ENCODE assay signal across 9 mouse cellular contexts in genomic region chr1:34866815-34867573, GRCm38 (mm10). TPM values are rescaled to one million over a fixed set of nuclear protein-coding genes. Genes with fewer than 3 reads are reported as not detected.
DNase-seq lines count a peak whose midpoint lies in the region; ATAC-seq and TF ChIP-seq lines count a peak whose summit lies in the region.
"Had no signal": no experiment of that assay in that cellular context is flagged by ENCODE, and none has a peak within 500 bp of the region (broad histone marks: within the 10 kb centered on the region; RNA-seq: fewer than 3 reads in every experiment).

No protein-coding gene starts in this region.

- H3K27me3 ChIP-seq in kidney, embryonic 15.5 days, result no peaks in the 10 kb centered on the region
- H3K27me3 ChIP-seq in liver, adult 2 months (ENCODE audit: control insufficient read depth, insufficient read depth, low read length), result no peaks in the 10 kb centered on the region
- H3K27me3 ChIP-seq: embryonic facial prominence, embryonic 13.5 days had no signal

- H3K4me2 ChIP-seq in kidney, embryonic 15.5 days, result no peak overlapping the region
- H3K4me2 ChIP-seq: embryonic facial prominence, embryonic 13.5 days had no signal

- H3K27ac ChIP-seq in kidney, embryonic 15.5 days, result no peak overlapping the region
- no peak overlapping the region for H3K27ac ChIP-seq in liver, adult 2 months (replicated peaks; ENCODE audit: insufficient read depth, low read depth, low read length)
- H3K27ac ChIP-seq: embryonic facial prominence, embryonic 13.5 days had no signal

- no peaks in the 10 kb centered on the region for H3K79me2 ChIP-seq in liver, adult 2 months (ENCODE audit: control insufficient read depth, insufficient read depth, low read length)

- TF ChIP-seq CTCF in liver, adult 2 months (IDR thresholded peaks at IDR 0.05; ENCODE audit: low read depth, low read length), result peak; percentile 92

- no peak overlapping the region for H3K9ac ChIP-seq in kidney, embryonic 15.5 days
- H3K9ac ChIP-seq in liver, adult 2 months (ENCODE audit: low read depth, low read length), result no peak overlapping the region
- H3K9ac ChIP-seq: embryonic facial prominence, embryonic 13.5 days had no signal

- no peak for TF ChIP-seq POLR2A in liver, adult 2 months (IDR thresholded peaks at IDR 0.05; ENCODE audit: extremely low read depth, insufficient read depth, low read length)

- WGBS in kidney, embryonic 15.5 days, result 59% methylated on average over 10 of the region's 10 CpGs
- 60% methylated on average over 10 of the region's 10 CpGs for WGBS in liver, adult 2 months

- H3K36me3 ChIP-seq in kidney, embryonic 15.5 days, result peaks cover 69% of the 10 kb centered on the region
- peaks cover 10% of the 10 kb centered on the region; the same call in 1 of the 2 replicates for H3K36me3 ChIP-seq in liver, adult 2 months (ENCODE audit: control insufficient read depth, insufficient read depth, low read length)

- no peak overlapping the region for H3K4me3 ChIP-seq in kidney, embryonic 15.5 days (replicated peaks)
- H3K4me3 ChIP-seq in liver, adult 2 months (ENCODE audit: insufficient read depth, low read depth, low read length), result no peak overlapping the region
- H3K4me3 ChIP-seq: embryonic facial prominence, embryonic 13.5 days had no signal

- H3K9me3 ChIP-seq in kidney, embryonic 15.5 days (replicated peaks), result no peaks in the 10 kb centered on the region
- H3K9me3 ChIP-seq: embryonic facial prominence, embryonic 13.5 days had no signal

- DNase-seq in A20 (ENCODE audit: low read depth, low spot score), result peak; percentile 86
- DNase-seq in adrenal gland, adult 8-10 months, result peak; percentile 86
- DNase-seq in embryo, embryonic 11.5 days (ENCODE audit: low read depth, low spot score), result peak; percentile 74
- DNase-seq in gastrocnemius, postnatal 36 days, result peak; percentile 85 to 87
- peak; percentile 83 for DNase-seq in liver, adult 2 months (ENCODE audit: extremely low read depth, low read depth, low spot score)
- peak; percentile 90 to 96 for DNase-seq in spleen, postnatal 4 days (ENCODE audit: low spot score in 2 of 2)

- intact Hi-C loops in gastrocnemius, postnatal 36 days (cut with DNase I), result no loop called here

- H3K4me1 ChIP-seq in kidney, embryonic 15.5 days, result no peaks in the 10 kb centered on the region
- no peaks in the 10 kb centered on the region for H3K4me1 ChIP-seq in liver, adult 2 months (ENCODE audit: control insufficient read depth, insufficient read depth, low read length)
- H3K4me1 ChIP-seq: embryonic facial prominence, embryonic 13.5 days had no signal

- peak; percentile 50; the same call in 1 of the 2 replicates for ATAC-seq in kidney, embryonic 15.5 days (replicated peaks; ENCODE audit: low FRiP score)
- ATAC-seq in monocyte, adult 5-6 weeks (replicated peaks; ENCODE audit: insufficient number of reproducible peaks, low FRiP score, low TSS enrichment, poor library complexity, severe bottlenecking), result peak; percentile 88

RNA-seq across cellular contexts. Expression of gene Plekhb2, which starts 17.2 kb away (rescaled TPM):
- 100 to 1,000 TPM; 196 to 281 (median 226) TPM for total RNA-seq in adrenal gland, adult 8-10 months (2022)
- total RNA-seq in gastrocnemius, postnatal 36 days (2021), result 10 to 100 TPM; 44.6 to 53.4 TPM
- polyA plus RNA-seq in kidney, embryonic 15.5 days (2015; fragmentation: Nextera tagmentation; extraction: Ambion mirVana), result 34.2 and 37.8 TPM in 2 replicates
- total RNA-seq in liver, adult 2 months (2014; rRNA removed), result 10.6 and 12.8 TPM in 2 replicates
- 6.7 and 14.5 TPM in 2 replicates for polyA plus RNA-seq in liver, adult 2 months (2012; rRNA removed)
- 32.1 to 49.0 TPM (median 41.0 TPM) in 3 replicates for total RNA-seq in monocyte, adult 5-6 weeks (2017)

RNA-seq across cellular contexts. Expression of gene Fam168b, which starts 24.1 kb away (rescaled TPM):
- total RNA-seq in adrenal gland, adult 8-10 months (2022), result 100 to 1,000 TPM; 117 to 144 (median 125) TPM
- total RNA-seq in gastrocnemius, postnatal 36 days (2021), result 10 to 100 TPM; 20.5 to 30.7 TPM
- 71.4 and 78.4 TPM in 2 replicates for polyA plus RNA-seq in kidney, embryonic 15.5 days (2015; fragmentation: Nextera tagmentation; extraction: Ambion mirVana)
- 16.6 and 23.3 TPM in 2 replicates for total RNA-seq in liver, adult 2 months (2014; rRNA removed)
- 105 and 117 TPM in 2 replicates for polyA plus RNA-seq in liver, adult 2 months (2012; rRNA removed)
- total RNA-seq in monocyte, adult 5-6 weeks (2017), result 101 to 121 TPM (median 108 TPM) in 3 replicates
